10 mouse cellular contexts compared by ENCODE assay signal in genomic region chr2:74753175-74753523, GRCm38 (mm10). TPM values are rescaled to one million over a fixed set of nuclear protein-coding genes. Genes with fewer than 3 reads are reported as not detected.
A peak's percentile ranks its signal among the peaks of the same experiment; 100 is the strongest.
DNase-seq lines count a peak whose midpoint lies in the region; ATAC-seq and TF ChIP-seq lines count a peak whose summit lies in the region.
"Had no signal": no experiment of that assay in that cellular context is flagged by ENCODE, and none has a peak within 500 bp of the region (broad histone marks: within the 10 kb centered on the region; RNA-seq: fewer than 3 reads in every experiment).

No protein-coding gene starts in this region.

- H3K4me3 ChIP-seq in heart, embryonic 12.5 days = peak overlapping the region; percentile 39
- no peak overlapping the region for H3K4me3 ChIP-seq in heart, adult 2 months
- H3K4me3 ChIP-seq in limb, embryonic 13.5 days = peak overlapping the region; percentile 41
- H3K4me3 ChIP-seq: erythroblast, embryonic 14.5 days had no signal

- ATAC-seq in heart, embryonic 12.5 days (ENCODE audit: insufficient number of reproducible peaks, low FRiP score) = no peak
- 0 out of 2 replicates have a peak, but pooled peaks have one; percentile 11 for ATAC-seq in limb, embryonic 13.5 days (ENCODE audit: low FRiP score, low read depth)

- H3K9ac ChIP-seq in heart, embryonic 12.5 days = 0 out of 2 replicates have a peak overlapping the region, but pooled peaks have one; percentile 28
- no peak overlapping the region for H3K9ac ChIP-seq in heart, adult 2 months (ENCODE audit: low read depth, low read length)
- peak overlapping the region; percentile 61 for H3K9ac ChIP-seq in limb, embryonic 13.5 days

- H3K27me3 ChIP-seq in heart, embryonic 12.5 days (replicated peaks) = peaks cover 78% of the 10 kb centered on the region
- H3K27me3 ChIP-seq in heart, adult 2 months (ENCODE audit: control insufficient read depth, insufficient read depth, low read length) = peaks cover 34% of the 10 kb centered on the region
- peaks cover 96% of the 10 kb centered on the region for H3K27me3 ChIP-seq in limb, embryonic 13.5 days

- no peak overlapping the region for H3K27ac ChIP-seq in heart, embryonic 12.5 days (ENCODE audit: poor library complexity, severe bottlenecking)
- no peak overlapping the region for H3K27ac ChIP-seq in heart, adult 2 months
- no peak overlapping the region for H3K27ac ChIP-seq in limb, embryonic 13.5 days

- H3K36me3 ChIP-seq in heart, embryonic 12.5 days = no peaks in the 10 kb centered on the region
- H3K36me3 ChIP-seq in heart, adult 2 months (ENCODE audit: control insufficient read depth, insufficient read depth, low read length) = no peaks in the 10 kb centered on the region
- no peaks in the 10 kb centered on the region for H3K36me3 ChIP-seq in limb, embryonic 13.5 days

- no peak for TF ChIP-seq EP300 in heart, adult 2 months (IDR thresholded peaks at IDR 0.05; ENCODE audit: insufficient read depth, low read depth, low read length)

- no peak for TF ChIP-seq CTCF in heart, adult 2 months (IDR thresholded peaks at IDR 0.05)

- intact Hi-C loops in heart, adult 2 months (cut with DNase I) = no loop called here

- no peak for DNase-seq in heart, adult 2 months
- peak; percentile 20 for DNase-seq in ovary, postnatal 36 days (ENCODE audit: low spot score)
- no peak for DNase-seq in ovary, postnatal 10 days (ENCODE audit: low spot score)
- DNase-seq in adrenal gland, postnatal 25 days = no peak
- no peak for DNase-seq in embryo, embryonic 9.5 days (ENCODE audit: extremely low spot score)
- no peak for DNase-seq in thymus, postnatal 4 days

- 1% methylated on average over 25 of the region's 25 CpGs for WGBS in heart, embryonic 12.5 days
- WGBS in heart, adult 2 months = 5% methylated on average over 25 of the region's 25 CpGs
- WGBS in limb, embryonic 13.5 days = under 1% methylated on average over 25 of the region's 25 CpGs

- H3K4me2 ChIP-seq in heart, embryonic 12.5 days = peak overlapping the region; percentile 63
- H3K4me2 ChIP-seq in limb, embryonic 13.5 days (replicated peaks) = peak overlapping the region; percentile 66

- H3K79me2 ChIP-seq in heart, adult 2 months (replicated peaks; ENCODE audit: control insufficient read depth, insufficient read depth, low read length) = no peaks in the 10 kb centered on the region

- no peaks in the 10 kb centered on the region for H3K9me3 ChIP-seq in heart, embryonic 12.5 days (replicated peaks)
- no peaks in the 10 kb centered on the region for H3K9me3 ChIP-seq in limb, embryonic 13.5 days

- peaks cover 17% of the 10 kb centered on the region for H3K4me1 ChIP-seq in heart, embryonic 12.5 days (replicated peaks)
- no peaks in the 10 kb centered on the region for H3K4me1 ChIP-seq in heart, adult 2 months (ENCODE audit: control insufficient read depth, insufficient read depth, low read length)
- H3K4me1 ChIP-seq in limb, embryonic 13.5 days = peaks cover 25% of the 10 kb centered on the region

- TF ChIP-seq POLR2A in heart, adult 2 months (IDR thresholded peaks at IDR 0.05; ENCODE audit: insufficient read depth, low read depth, low read length) = no peak

RNA-seq across cellular contexts. Expression of gene Hoxd1, which starts 9.6 kb away (rescaled TPM):
- not detected in 2 replicates for polyA plus RNA-seq in heart, embryonic 12.5 days (2016; fragmentation: Nextera tagmentation; extraction: Ambion mirVana)
- total RNA-seq in heart, adult 2 months (2021) = not detected
- not detected in 2 replicates for polyA plus RNA-seq in heart, adult 2 months (2012; rRNA removed)
- 0.61 and 0.69 TPM in 2 replicates for polyA plus RNA-seq in limb, embryonic 13.5 days (2015; fragmentation: Nextera tagmentation; extraction: Ambion mirVana)
- not detected in 2 replicates for total RNA-seq in adrenal gland, postnatal 25 days (2021)
- polyA plus RNA-seq: erythroblast, embryonic 14.5 days had no signal

RNA-seq across cellular contexts. Expression of gene Gm28230, which starts 26.6 kb away (rescaled TPM):
- polyA plus RNA-seq in heart, embryonic 12.5 days (2016; fragmentation: Nextera tagmentation; extraction: Ambion mirVana) = 0.08 TPM in 1 of 2 replicates, not detected in the other
- under 1 TPM in 1 of 2 experiments, not detected in 1; 0.14 TPM for total RNA-seq in heart, adult 2 months (2021)
- 0.04 and 0.20 TPM in 2 replicates for polyA plus RNA-seq in heart, adult 2 months (2012; rRNA removed)
- polyA plus RNA-seq in limb, embryonic 13.5 days (2015; fragmentation: Nextera tagmentation; extraction: Ambion mirVana) = 0.08 and 0.26 TPM in 2 replicates
- 3.3 and 3.6 TPM in 2 replicates for total RNA-seq in adrenal gland, postnatal 25 days (2021)
- total RNA-seq: layer of hippocampus, postnatal 25 days had no signal
- polyA plus RNA-seq: erythroblast, embryonic 14.5 days had no signal

RNA-seq across cellular contexts. Expression of gene Hoxd4, which starts 41.4 kb away (rescaled TPM):
- polyA plus RNA-seq in heart, embryonic 12.5 days (2016; fragmentation: Nextera tagmentation; extraction: Ambion mirVana) = 0.19 TPM in 1 of 2 replicates, not detected in the other
- under 1 TPM; 0.21 to 0.45 TPM for total RNA-seq in heart, adult 2 months (2021)
- polyA plus RNA-seq in heart, adult 2 months (2012; rRNA removed) = 0.53 and 1.0 TPM in 2 replicates
- polyA plus RNA-seq in limb, embryonic 13.5 days (2015; fragmentation: Nextera tagmentation; extraction: Ambion mirVana) = 0.32 and 0.55 TPM in 2 replicates
- total RNA-seq in adrenal gland, postnatal 25 days (2021) = 27.8 and 34.1 TPM in 2 replicates
- total RNA-seq: layer of hippocampus, postnatal 25 days had no signal

RNA-seq across cellular contexts. Expression of gene Hoxd3, which starts 41.4 kb away (rescaled TPM):
- polyA plus RNA-seq in heart, embryonic 12.5 days (2016; fragmentation: Nextera tagmentation; extraction: Ambion mirVana) = 2.5 and 3.1 TPM in 2 replicates
- total RNA-seq in heart, adult 2 months (2021) = not detected
- polyA plus RNA-seq in heart, adult 2 months (2012; rRNA removed) = 0.06 TPM in 1 of 2 replicates, not detected in the other
- polyA plus RNA-seq in limb, embryonic 13.5 days (2015; fragmentation: Nextera tagmentation; extraction: Ambion mirVana) = 0.84 and 0.88 TPM in 2 replicates
- total RNA-seq in adrenal gland, postnatal 25 days (2021) = 0.73 and 2.6 TPM in 2 replicates
- total RNA-seq: layer of hippocampus, postnatal 25 days had no signal
- polyA plus RNA-seq: erythroblast, embryonic 14.5 days had no signal

RNA-seq across cellular contexts. Expression of gene Hoxd8, which starts 48.7 kb away (rescaled TPM):
- polyA plus RNA-seq in heart, embryonic 12.5 days (2016; fragmentation: Nextera tagmentation; extraction: Ambion mirVana) = 0.10 and 0.37 TPM in 2 replicates
- total RNA-seq in heart, adult 2 months (2021) = 1 to 10 TPM in 1 of 2 experiments, under 1 TPM in 1; 0.61 to 1.0 TPM
- 0.59 and 0.61 TPM in 2 replicates for polyA plus RNA-seq in heart, adult 2 months (2012; rRNA removed)
- polyA plus RNA-seq in limb, embryonic 13.5 days (2015; fragmentation: Nextera tagmentation; extraction: Ambion mirVana) = 7.3 and 7.5 TPM in 2 replicates
- 27.2 and 33.9 TPM in 2 replicates for total RNA-seq in adrenal gland, postnatal 25 days (2021)
- total RNA-seq: layer of hippocampus, postnatal 25 days had no signal
- polyA plus RNA-seq: erythroblast, embryonic 14.5 days had no signal
